Mouse (Mus musculus): ENCODE results near the gene Prss41.

Gene Prss41

DNA sequence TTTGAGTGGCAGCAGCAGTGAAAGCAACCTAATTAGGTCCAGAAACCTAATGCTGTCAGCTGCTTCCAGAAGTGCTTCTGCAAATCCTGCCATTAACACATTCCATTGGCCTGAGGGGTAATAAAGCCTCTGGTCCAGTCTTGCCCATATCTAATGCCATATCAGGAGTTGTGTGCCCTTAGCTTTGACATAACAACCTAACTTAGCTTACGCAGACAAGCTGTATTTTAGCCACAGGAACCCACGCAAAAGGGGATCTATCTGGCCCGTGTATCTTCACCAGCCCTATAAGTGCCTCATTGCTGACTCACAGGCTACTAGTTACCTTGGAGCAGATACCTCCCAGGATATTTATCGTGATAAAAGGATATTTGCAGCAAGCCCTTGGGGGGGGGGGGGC lies 18.4 kb downstream of the Prss41 start:
- no peak for DNase-seq

DNA sequence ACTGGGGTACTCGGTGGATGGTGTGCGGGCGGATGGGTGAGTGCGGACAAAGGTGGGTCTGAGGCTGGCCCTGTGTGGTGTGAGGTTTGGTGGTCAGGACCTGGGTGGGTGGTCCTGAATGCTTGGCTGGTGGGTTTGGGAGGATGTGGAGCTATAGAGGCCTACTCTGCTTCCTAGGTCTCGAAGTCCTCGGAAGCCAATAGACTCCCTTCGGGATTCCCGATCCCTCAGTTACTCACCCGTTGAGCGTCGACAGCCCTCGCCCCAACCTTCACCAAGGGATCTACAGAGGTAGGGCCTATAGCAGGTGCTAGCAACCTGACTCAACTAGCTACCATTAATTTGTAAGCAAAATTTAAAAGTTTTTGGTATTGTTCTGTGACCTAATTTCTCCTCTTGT lies 20.4 kb downstream of the Prss41 start:
- DNase-seq, result no peak

DNA sequence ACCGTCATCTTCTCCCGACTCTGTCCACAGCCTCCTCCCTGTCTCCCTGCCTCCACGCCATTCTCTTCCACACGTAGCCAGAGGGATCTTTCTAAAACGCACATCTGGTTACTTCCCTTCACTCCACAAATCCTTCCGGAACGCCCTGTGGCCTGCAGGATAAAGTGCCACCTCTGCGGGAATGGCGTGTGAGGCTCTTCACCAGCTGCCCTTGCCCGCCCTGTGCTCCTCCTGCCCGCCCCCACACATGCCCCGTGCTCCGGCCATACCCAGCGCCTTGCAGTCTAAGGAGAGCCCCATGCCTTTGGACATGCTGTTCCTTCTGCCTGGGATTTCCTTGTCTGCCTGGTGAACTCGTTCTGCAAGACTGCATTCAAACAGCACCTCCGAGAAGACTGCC lies 21.0 kb downstream of the Prss41 start:
- DNase-seq, result no peak

DNA sequence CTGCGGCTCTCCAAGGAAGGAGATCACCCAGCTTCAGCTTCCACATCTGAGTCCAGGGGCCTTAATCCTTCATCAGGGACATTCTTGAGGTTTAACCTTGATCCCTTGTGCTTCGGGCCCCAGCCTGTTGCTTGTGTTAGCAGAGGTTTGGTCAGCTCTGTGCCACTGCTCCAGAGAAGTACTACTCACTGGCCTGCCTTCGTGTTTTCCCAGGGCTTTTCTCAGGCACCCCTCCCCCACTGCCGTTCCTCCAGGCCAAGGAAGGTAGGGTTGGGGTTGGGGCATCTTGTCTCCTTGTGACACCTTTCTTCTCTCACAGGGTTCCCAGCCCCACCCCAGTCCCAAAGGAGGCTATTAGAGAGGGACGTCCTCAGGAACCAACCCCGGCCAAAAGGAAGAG lies 21.9 kb downstream of the Prss41 start:
- no peak for DNase-seq

DNA sequence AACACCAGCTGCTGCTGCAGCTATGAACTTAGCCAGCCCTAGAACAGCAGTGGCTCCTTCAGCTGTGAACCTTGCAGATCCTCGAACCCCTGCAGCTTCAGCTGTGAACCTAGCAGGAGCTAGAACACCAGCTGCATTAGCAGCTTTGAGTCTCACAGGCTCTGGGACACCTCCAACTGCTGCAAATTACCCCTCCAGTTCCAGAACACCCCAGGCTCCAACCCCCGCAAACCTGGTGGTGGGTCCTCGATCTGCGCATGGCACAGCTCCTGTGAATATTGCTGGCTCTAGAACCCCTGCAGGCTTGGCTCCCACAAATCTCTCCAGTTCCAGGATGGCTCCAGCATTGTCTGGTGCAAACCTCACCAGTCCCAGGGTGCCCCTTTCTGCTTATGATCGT lies 23.2 kb downstream of the Prss41 start:
- DNase-seq, result no peak

DNA sequence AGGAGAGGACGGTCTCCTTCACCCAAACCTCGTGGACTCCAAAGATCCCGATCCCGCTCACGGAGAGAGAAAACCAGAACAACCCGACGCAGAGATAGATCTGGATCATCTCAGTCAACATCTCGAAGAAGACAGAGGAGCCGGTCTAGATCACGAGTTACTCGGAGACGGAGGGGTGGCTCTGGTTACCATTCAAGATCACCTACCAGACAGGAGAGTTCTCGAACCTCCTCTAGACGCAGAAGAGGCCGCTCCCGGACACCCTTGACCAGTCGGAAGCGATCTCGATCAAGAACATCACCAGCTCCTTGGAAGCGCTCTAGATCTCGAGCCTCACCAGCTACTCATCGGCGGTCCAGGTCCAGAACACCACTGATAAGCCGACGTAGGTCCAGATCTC lies 24.7 kb downstream of the Prss41 start:
- no peak for DNase-seq

DNA sequence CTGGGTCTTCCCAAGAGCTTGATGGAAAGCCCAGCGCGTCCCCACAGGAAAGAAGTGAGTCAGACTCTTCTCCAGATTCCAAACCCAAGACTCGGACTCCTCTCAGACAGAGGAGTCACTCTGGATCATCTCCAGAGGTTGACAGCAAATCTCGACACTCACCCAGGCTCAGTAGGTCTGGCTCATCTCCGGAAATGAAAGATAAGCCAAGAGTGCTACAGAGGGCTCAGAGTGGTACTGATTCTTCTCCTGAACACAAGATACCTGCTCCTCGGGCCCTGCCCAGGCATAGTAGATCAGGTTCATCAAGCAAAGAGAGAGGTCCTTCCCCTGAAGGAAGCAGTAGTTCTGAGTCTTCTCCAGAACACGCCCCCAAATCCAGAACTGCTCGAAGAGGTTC lies 25.4 kb downstream of the Prss41 start:
- no peak for DNase-seq

DNA sequence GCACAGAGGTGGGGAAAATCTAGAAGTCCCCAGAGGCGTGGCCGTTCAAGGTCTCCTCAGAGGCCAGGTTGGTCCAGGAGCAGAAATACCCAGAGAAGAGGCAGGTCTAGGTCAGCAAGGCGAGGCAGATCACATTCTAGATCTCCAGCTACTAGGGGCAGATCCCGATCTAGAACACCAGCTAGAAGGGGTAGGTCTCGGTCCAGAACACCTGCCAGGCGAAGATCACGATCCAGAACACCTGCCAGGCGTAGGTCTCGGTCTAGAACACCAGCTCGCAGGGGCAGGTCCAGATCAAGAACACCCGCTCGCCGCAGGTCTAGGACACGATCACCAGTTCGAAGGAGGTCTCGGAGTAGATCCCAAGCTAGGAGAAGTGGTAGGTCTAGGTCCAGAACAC lies 28.3 kb downstream of the Prss41 start:
- no peak for DNase-seq

DNA sequence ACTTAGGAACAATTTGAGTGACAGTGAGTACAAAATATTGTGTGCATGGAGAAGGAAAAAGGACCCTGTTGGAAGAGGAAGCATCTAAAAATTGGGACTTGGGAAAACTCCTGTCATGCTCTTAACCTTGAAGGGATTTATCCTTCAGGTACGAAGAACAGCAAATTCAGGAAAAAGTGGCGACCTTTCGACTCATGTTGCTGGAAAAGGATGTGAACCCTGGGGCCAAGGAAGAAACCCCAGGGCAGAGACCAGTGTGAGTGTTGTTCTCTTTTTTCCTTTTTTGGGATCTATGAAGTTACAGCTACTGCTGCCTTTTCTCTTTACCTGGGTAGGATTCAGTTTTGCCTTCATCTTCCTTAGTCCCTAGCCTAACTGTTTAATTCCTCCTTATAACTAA lies 36.1 kb downstream of the Prss41 start:
- DNase-seq, result peak; percentile 39 to 48

DNA sequence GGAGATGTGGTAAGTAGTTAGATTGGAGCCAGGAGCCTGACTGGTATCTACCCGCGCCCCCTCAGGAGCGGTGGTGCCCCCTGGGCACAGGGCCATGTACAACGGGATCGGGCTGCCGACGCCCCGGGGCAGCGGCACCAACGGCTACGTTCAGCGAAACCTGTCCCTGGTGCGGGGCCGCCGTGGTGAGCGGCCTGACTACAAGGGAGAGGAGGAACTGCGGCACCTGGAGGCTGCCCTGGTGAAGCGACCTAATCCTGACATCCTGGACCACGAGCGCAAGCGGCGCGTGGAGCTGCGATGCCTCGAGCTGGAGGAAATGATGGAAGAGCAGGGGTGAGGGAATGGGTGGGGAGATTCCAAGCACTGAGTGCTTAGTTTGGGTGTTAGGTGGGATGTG lies 37.1 kb downstream of the Prss41 start:
- DNase-seq, result peak; percentile 73 to 80

DNA sequence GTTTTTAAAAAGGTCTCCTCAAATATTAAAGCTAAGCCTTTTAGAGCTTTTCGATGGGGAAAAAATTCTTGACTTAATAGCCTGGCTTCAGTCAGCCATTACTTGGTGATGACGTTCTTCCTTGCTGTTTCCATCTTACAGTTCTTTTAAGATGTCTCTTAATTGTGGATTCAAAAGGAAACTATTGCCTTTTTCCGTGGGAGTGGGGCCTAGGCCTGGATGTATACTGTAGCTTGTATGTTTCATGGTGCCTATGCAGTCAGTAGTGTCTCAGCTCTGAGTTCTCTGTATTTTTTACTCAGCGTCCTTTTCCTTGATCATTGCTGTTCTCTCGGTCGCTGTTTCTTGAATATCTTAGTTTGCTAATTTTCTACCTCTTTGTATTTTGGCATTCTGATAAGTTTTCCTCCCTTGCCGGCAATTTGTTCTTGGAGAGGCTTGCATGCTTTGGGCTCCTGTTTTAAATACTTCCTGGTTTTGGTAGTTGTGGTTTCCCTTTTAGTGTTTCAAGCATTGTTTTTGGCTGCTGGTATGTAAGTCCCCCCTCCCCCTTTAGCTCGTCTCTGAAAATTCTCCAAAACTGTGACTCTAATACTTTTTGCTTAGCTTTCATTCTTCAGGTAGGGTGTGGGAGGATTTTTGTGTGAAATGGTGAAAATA lies 39.4 kb downstream of the Prss41 start:
- DNase-seq, result no peak

DNA sequence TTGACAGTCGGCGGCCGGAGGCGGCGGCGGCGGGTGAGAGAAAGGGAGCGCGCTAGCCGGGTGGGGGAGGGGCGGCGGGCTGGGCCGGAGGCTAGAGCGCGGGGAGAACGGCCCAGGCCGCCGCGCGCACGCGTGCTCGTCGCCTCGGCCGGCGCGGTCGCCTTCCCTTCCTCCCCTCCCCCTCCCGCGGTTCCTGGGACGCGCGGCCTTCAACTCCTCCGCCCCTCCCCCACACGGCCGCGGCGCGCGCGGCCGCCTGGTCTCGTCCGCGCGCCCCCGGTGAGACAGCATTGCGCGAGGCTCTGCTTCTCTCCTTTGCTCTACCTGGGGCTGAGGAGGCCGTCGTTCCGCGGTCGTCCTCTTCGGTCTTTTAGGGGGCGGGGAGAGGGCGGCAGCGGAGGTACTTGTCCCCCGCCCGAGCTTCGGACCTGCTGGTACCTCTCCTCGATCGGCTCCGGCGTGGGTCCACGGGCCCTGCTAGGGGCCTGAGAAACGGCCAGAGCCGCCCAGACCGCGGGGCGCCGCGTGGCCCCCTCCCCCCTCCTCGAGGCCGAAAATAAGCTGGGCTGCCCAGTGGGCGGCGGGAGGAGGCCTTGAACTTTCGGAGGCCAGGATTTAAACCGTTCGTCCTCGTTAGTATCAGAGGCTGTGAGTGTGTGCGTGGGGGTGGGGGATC lies 40.5 kb downstream of the Prss41 start:
- peak; percentile 87 to 93 for DNase-seq

DNA sequence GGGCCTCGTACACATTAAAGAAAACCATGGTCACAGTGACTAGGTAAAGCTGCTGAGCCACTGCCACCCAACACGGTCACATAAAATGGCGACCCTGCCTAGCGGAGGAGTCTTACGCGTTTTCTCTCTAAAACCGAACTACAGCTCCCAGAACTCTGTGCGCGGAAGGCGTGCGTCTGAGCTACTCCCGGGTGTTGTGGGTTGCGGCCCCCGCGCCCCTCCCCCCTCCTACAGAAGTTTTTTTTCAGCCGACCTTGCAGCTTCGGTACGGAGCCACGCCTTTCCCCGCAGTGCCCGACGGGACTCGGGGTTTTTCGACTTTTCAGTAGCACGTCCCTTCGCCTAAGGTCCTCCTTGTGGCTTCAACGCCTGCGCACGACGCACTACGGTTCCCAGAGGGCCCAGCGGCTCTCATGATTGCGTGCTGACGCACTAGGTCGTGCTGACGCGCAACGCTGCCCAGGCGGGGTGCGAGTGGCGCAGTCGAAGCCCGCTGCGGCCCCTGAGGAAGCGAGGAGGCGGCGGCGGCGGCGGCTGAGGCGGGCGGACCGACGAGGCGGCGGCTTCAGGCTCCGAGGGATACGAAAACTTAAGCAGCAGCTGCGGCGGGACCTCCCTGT lies 41.1 kb downstream of the Prss41 start:
- peak; percentile 98 to 99 for DNase-seq

DNA sequence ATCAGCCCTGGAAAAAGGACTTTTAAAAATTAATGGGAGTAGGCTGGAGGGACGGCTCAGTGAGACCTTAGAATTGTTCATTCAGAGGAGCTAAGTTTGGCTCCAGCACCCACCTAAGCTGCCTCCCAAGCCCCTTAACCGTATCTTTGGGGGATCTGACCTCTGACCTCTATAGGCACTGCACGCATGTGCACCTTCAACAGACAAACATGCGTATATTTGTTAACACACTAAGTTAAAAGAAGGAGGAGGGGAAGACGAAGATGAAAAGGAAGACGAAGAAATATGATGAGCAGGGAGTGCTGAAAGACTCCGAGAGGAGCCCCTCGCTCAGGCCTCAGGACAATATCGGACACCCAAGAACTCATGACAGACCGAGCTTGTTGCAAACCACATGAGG lies 42.3 kb downstream of the Prss41 start:
- no peak for DNase-seq

DNA sequence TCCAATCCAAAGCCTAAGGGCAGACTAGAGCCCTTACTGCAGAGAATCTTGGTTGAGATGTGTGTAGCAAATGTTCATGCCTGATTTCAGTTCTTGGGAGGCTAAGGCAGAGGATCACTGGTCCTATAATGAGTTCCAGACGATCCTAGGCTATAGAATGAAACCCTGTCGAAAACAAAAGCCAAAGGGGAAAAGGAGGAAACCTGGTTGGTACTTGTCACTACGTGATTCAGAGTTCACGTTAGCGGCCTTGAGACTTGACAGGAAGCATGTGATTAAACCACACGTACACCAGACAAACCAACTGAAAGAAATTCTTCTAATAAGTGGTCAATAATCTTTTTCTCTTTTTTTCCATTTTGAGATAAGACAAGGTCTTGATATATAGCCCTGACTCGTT lies 46.7 kb downstream of the Prss41 start:
- DNase-seq, result no peak

DNA sequence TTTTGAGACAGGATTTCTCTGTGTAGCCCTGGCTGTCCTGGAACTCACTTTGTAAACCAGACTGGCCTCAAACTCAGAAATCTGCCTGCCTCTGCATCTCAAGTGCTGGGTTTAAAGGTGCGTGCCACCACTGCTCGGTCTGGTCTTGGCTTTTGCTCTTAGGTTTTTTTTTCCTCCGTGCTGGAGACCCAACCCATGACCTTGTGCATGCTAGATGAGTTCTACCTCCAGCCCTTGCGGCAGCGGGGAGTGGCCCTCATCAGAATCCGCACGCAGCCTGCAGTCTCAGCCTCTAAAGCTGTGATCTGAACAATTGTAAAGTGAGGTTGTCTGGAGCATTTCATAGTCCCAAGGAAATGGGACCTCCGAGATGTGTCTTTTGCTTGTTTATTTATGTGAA lies 48.6 kb downstream of the Prss41 start:
- DNase-seq, result no peak

DNA sequence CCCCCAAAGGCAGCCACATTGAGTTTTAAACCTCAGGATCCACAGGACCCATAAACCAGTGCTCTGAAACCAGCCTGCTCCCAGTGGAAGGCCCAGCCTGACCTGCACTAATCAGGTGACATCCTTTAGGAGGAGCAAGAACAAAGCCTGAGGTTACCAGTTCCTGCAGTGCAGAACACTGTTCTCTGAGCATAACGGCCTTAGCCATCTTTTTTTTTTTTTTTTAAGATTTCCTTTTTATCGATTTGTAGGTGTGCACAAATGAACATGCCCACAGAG lies 53.0 kb downstream of the Prss41 start:
- peak in 1 of 2 experiments; percentile 34 for DNase-seq

DNA sequence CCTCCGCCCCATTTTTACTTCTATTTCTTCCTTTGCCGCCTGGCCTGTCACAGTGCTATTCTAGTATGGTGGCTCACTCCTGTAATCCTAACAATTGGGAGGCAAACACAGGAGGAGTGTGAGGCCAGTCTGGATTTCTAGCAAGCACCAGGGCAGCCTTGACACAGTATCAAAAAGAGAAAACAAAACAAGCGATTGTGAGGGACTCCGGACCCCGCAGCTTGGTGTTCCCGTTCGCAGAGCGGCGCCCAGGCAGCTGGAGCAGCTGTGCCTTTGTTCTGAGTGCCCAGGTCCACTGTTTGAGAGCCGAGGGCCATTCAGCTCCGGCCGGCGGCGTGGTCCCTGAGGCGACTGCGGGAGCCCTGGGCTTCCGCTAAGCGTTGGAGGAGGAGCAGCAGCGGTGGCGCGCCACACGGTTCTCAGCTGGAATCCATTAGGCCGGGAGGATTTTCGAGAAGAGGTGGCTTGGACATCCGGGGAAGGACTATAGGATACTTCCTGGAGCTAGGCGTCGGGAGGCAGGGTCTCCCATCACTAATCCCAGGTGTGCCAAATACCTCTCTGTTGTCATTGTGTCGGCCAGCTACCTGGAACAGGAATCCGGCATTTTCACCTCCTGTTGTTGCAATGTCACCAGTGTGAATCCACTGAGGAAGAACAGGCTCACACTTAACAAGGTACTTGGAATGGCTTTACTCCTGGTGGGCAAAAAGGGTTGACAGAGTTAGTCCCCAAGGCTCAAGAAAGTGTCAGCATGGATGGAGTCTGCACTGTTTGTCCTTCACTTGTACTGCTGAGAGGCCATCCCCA lies 53.5 kb downstream of the Prss41 start, which contains the start of gene Srrm2:
Gene Srrm2 (plus strand): TSS at position 264 of the 810 bp plus-strand sequence.
- DNase-seq, result peak; percentile 51 to 79

DNA sequence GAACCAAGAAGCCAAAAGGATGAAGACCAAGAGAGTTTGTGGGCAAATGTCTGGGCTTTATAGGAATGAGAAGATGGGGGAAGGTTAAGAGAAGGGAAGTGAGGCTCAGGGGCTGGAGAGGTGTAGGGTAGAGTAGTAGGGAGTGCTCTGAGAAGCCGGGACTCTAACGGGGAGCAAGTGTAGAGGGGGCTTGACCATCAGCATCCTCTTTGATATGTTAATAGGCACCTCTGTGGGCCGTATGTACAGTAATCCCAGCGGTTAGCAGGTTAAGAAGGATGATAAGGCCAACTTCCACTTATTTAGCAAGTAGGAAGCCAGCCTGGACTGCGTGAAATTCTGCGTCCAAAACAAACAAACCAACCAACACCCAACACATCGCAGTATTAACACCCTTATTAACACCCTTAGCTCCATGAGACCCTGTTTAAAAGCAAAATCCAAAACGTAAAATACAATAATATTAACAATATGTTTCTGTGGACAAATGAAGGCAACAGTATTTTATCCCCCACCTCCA lies 54.2 kb downstream of the Prss41 start:
- no peak for DNase-seq

DNA sequence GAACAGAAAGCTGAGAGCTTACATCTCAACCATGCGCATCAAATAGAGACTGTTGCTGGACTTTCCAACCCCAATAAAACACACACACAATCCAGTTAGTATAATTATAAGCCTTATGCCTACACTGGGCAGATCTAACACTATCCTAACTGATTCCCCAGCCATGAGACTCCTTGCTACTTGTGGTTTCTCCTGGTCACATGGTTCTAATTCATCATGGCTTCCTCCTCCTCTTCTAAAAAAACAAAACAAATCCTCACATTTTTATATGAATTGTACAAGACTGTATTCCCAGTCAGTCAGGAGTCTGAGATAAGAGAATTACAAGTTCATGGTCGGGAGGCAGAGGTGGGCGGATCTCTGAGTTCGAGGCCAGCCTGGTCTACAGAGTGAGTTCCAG lies 55.0 kb downstream of the Prss41 start:
- no peak for DNase-seq

All from kidney, postnatal 36 days (tissue).